Mouse (Mus musculus): ENCODE measurements around the gene Npepps. TPM values are rescaled to one million over a fixed set of nuclear protein-coding genes. Genes with fewer than 3 reads are reported as not detected.
A peak's percentile ranks its signal among the peaks of the same experiment; 100 is the strongest.
"Not testable (repeated sequence)": the region's sequence is repeated elsewhere in the genome, so short reads cannot be mapped to it uniquely, and the experiment has no call there.

Npepps gene
- total RNA-seq (2021) (10 to 100 TPM; 77.7 to 80.1 TPM), polyA plus RNA-seq (2012; rRNA removed) (24.1 and 38.2 TPM in 2 replicates)
- long read RNA-seq, full-length matches to known transcripts: 40 of 54 reads
- long read RNA-seq, partial matches to known transcripts: 6 of 54 reads
- long read RNA-seq, other reads (novel, unspliced or antisense): 8 of 54 reads

DNA sequence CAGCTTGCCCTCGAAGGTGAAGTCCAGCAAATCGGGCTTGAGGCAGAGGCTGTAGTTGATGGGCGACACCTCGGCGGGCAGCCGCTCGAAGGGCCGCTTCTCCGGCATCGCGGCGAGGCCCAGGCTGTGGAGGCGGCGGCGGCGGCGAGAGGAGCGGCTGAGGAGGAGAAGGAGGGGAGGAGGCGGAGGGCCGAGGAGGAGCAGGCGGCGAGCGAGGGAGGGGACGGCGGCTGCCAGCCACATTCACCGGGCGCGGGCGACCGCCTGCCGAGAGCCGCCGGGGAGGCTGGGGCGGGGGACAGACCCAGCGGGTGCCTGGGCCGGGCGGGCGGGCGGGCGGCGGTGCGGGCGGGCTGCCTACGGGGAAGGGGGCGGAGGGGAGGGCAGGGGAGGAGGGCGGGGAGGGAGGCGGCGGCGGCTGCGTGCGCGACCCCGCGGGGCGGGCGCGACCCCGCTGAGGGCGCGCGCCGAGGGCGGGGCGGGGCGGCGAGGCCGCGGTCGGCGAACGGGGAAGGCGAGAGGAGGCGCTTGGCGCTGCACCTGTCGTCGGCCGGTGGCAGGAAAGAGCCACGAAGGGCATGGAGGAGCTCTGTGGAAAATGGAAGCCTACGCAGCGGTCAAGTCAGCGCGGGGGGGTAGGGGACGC lies at the start of gene Npepps:
Gene Npepps (minus strand): TSS at position 423 of the 646 bp plus-strand sequence.
- 1% methylated on average over 46 of the region's 83 CpGs for WGBS
- Histone ChIP-seq H3K27ac (peak within 1 kb of the TSS; percentile 87), H3K4me3 (peak within 1 kb of the TSS; percentile 78), H3K4me1 (ENCODE audit: control insufficient read depth, insufficient read depth, low read length) (peaks cover 7% of the 10 kb centered on the region), H3K27me3 (ENCODE audit: control insufficient read depth, insufficient read depth, low read length) (no peaks in the 10 kb centered on the region), H3K36me3 (ENCODE audit: control insufficient read depth, insufficient read depth, low read length) (peaks cover 2% of the 10 kb centered on the region), H3K79me2 (replicated peaks; ENCODE audit: control insufficient read depth, insufficient read depth, low read length) (peaks cover 8% of the 10 kb centered on the region), H3K9ac (ENCODE audit: low read depth, low read length) (peak within 1 kb of the TSS; percentile 100)
- TF ChIP-seq CTCF (IDR thresholded peaks at IDR 0.05) (0 out of 2 replicates have a peak, but pooled peaks have one; percentile 12), EP300 (IDR thresholded peaks at IDR 0.05; ENCODE audit: insufficient read depth, low read depth, low read length) (no peak), POLR2A (IDR thresholded peaks at IDR 0.05; ENCODE audit: insufficient read depth, low read depth, low read length) (peak; percentile 82)
- peak; percentile 87 to 88 for DNase-seq
- intact Hi-C loops (cut with DNase I): loop anchor here (1.0 kb wide), 1 partner anchor 30 kb away; no protein-coding TSS in a partner anchor

DNA sequence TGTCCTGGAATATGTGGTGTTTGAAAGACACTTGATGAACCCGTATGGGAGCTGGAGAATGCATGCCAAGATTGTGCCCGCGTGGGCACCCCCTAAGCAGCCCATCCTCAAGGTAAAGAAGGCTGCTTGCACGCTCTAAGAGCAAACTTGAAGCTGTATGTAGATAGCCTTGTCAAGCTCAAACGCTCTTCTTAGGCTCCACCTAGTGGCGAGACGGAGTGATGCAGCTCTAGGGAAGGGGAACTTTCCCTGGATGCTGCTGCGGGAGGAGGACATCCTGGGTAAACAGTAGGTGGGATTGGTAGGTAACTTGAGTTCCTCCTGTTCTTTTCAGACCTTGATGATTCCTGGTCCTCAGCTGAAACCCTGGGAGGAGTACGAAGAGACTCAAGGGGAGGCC lies 47.7 kb upstream of the Npepps start:
- H3K27ac ChIP-seq: no peak overlapping the region
- H3K27me3 ChIP-seq (ENCODE audit: control insufficient read depth, insufficient read depth, low read length): no peaks in the 10 kb centered on the region
- DNase-seq: peak; percentile 56 to 76
- H3K9ac ChIP-seq (ENCODE audit: low read depth, low read length): no peak overlapping the region
- no peak overlapping the region for H3K4me3 ChIP-seq
- intact Hi-C loops (cut with DNase I): loop anchor here (5.0 kb wide), 1 partner anchor 131 kb away; no protein-coding TSS in a partner anchor
- H3K4me1 ChIP-seq (ENCODE audit: control insufficient read depth, insufficient read depth, low read length): no peaks in the 10 kb centered on the region
- TF ChIP-seq EP300 (IDR thresholded peaks at IDR 0.05; ENCODE audit: insufficient read depth, low read depth, low read length) (no peak), CTCF (IDR thresholded peaks at IDR 0.05) (peak; percentile 98)
- WGBS: 18% methylated on average over 9 of the region's 9 CpGs
- no peaks in the 10 kb centered on the region for H3K36me3 ChIP-seq (ENCODE audit: control insufficient read depth, insufficient read depth, low read length)
- no peaks in the 10 kb centered on the region for H3K79me2 ChIP-seq (replicated peaks; ENCODE audit: control insufficient read depth, insufficient read depth, low read length)

DNA sequence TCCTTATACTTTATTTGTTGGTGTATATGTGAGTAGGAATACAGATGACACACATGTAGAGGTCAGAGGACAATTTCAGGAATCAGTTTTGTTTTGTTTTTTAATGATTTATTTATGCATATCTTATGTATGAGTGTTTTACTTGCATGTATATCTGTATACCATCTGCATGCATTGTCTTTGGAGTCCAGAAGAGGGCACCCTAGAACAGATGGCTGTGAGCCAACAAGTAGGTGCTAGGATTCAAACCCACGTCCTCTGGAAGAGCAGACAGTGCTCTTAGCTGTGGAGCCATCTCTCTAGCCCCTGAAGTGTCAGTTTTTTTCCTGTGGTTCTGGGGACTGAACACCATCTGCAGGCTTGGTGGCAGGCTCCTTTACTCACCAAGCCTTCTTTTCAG lies 44.8 kb upstream of the Npepps start:
- Histone ChIP-seq H3K9ac (ENCODE audit: low read depth, low read length) (no peak overlapping the region), H3K27ac (no peak overlapping the region), H3K79me2 (replicated peaks; ENCODE audit: control insufficient read depth, insufficient read depth, low read length) (no peaks in the 10 kb centered on the region), H3K27me3 (ENCODE audit: control insufficient read depth, insufficient read depth, low read length) (no peaks in the 10 kb centered on the region), H3K4me3 (no peak overlapping the region), H3K36me3 (ENCODE audit: control insufficient read depth, insufficient read depth, low read length) (no peaks in the 10 kb centered on the region), H3K4me1 (ENCODE audit: control insufficient read depth, insufficient read depth, low read length) (no peaks in the 10 kb centered on the region)
- TF ChIP-seq EP300 (IDR thresholded peaks at IDR 0.05; ENCODE audit: insufficient read depth, low read depth, low read length) (no peak), CTCF (IDR thresholded peaks at IDR 0.05) (peak; percentile 58)
- DNase-seq: no peak
- WGBS: 53% methylated on average over 1 of the region's 1 CpGs
- intact Hi-C loops (cut with DNase I): loop anchor here (5.0 kb wide), 1 partner anchor 128 kb away; no protein-coding TSS in a partner anchor

DNA sequence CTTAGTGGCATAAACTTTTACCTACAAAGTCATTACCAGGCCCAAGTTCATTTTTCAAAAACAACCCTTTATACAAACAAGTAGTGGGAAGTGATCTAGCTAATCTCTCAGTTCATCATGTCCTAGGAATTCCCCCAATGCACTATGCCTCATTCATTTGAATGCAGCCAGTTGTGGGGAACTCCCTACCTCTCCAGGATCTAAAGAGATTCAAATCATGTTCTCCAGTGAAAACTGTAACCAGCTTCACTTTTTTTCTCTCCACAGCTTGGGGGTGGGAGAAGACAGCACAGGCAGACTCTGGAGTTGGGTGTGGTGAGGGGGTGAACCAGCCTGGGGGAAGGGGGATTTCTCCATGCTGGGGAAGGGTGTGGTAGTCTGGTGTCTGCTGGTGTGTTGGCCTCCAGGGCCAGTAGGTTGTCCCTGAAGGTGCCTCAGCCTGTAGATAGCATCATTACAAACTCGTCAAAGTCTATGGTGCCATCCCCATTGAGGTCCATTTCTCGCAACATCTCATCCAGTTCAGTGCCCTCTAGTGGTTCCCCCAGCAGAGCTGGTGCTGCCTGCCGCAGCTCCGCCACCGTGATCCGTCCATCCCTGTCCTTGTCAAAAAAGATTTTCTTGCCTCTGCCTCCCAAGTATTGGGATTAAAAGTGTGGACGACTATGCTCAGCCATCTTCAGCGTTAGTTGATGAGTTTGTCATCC lies 41.6 kb upstream of the Npepps start:
- H3K4me1 ChIP-seq (ENCODE audit: control insufficient read depth, insufficient read depth, low read length); H3K27ac ChIP-seq; H3K36me3 ChIP-seq (ENCODE audit: control insufficient read depth, insufficient read depth, low read length); H3K79me2 ChIP-seq (replicated peaks; ENCODE audit: control insufficient read depth, insufficient read depth, low read length); H3K4me3 ChIP-seq; intact Hi-C loops (cut with DNase I); H3K9ac ChIP-seq (ENCODE audit: low read depth, low read length); DNase-seq; H3K27me3 ChIP-seq (ENCODE audit: control insufficient read depth, insufficient read depth, low read length): not testable (repeated sequence)
- WGBS: 80% methylated on average over 8 of the region's 8 CpGs

DNA sequence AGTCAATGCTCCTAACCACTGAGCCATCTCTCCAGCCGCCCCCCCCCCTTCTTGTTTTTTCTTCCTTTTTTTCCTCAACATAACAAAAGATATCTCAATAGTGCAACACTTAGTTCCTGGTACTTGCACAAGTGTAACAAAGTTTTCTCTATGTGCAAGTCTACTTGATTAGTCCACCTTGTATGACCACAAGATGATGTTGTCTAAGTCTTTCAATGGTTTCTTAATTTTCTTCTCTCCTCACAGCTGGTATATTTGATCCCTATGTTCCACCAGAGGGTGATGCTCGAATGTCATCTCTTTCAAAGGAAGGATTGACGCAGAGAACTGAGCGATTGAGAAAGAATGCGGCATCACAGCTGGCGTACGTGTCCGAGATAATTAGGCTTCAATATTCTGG lies 40.8 kb upstream of the Npepps start:
- no peak for DNase-seq
- H3K4me3 ChIP-seq: no peak overlapping the region
- TF ChIP-seq CTCF (IDR thresholded peaks at IDR 0.05) (no peak), EP300 (IDR thresholded peaks at IDR 0.05; ENCODE audit: insufficient read depth, low read depth, low read length) (no peak), POLR2A (IDR thresholded peaks at IDR 0.05; ENCODE audit: insufficient read depth, low read depth, low read length) (no peak)
- intact Hi-C loops (cut with DNase I): no loop called here
- H3K4me1 ChIP-seq (ENCODE audit: control insufficient read depth, insufficient read depth, low read length): no peaks in the 10 kb centered on the region; the same call in 1 of the 2 replicates
- H3K36me3 ChIP-seq (ENCODE audit: control insufficient read depth, insufficient read depth, low read length): no peaks in the 10 kb centered on the region; the same call in 1 of the 2 replicates
- H3K79me2 ChIP-seq (replicated peaks; ENCODE audit: control insufficient read depth, insufficient read depth, low read length): no peaks in the 10 kb centered on the region
- 94% methylated on average over 8 of the region's 8 CpGs for WGBS
- no peaks in the 10 kb centered on the region for H3K27me3 ChIP-seq (ENCODE audit: control insufficient read depth, insufficient read depth, low read length)
- H3K27ac ChIP-seq: no peak overlapping the region
- no peak overlapping the region for H3K9ac ChIP-seq (ENCODE audit: low read depth, low read length)

All from heart, adult 2 months (tissue).